Mouse (Mus musculus) limb, embryonic 11.5 days (tissue): ENCODE data around the gene Kcnj11. TPM values are rescaled to one million over a fixed set of nuclear protein-coding genes. Genes with fewer than 3 reads are reported as not detected.

Source experiments
- ATAC-seq: fragments of 200-750 bp; cut with Nextera tagmentation; 2 replicates; pipeline ENCODE4 v1.8.0; 2017; ENCODE audit warnings: low read depth; ENCODE audit not compliant: insufficient number of reproducible peaks, low FRiP score, low TSS enrichment
- DNase-seq: peaks from one replicate; pipeline ENCODE4 v3.0.0-alpha.2; 2015; ENCODE audit warnings: low spot score
- H3K27ac ChIP-seq: fragments of 300-500 bp; sonication (generic); replicated peaks from 2 replicates; pipeline ENCODE4 v1.5.1; 2014; ENCODE audit warnings: low read depth, mild to moderate bottlenecking, low read length
- H3K27me3 ChIP-seq: fragments of 300-500 bp; sonication (generic); 2 replicates; pipeline ENCODE4 v1.6.1; 2014; ENCODE audit warnings: mild to moderate bottlenecking, low read length, mixed read lengths; ENCODE audit not compliant: control insufficient read depth, insufficient read depth
- H3K36me3 ChIP-seq: fragments of 300-500 bp; sonication (generic); 2 replicates; pipeline ENCODE4 v1.6.1; 2014; ENCODE audit warnings: mild to moderate bottlenecking, low read length, moderate library complexity, mixed read lengths; ENCODE audit not compliant: control insufficient read depth, insufficient read depth
- H3K4me1 ChIP-seq: fragments of 300-500 bp; sonication (generic); 2 replicates; pipeline ENCODE4 v1.6.1; 2014; ENCODE audit warnings: low read length, mixed read lengths; ENCODE audit not compliant: control insufficient read depth, insufficient read depth
- H3K4me2 ChIP-seq: fragments of 300-500 bp; sonication (generic); 2 replicates; pipeline ENCODE4 v1.6.1; 2014; ENCODE audit warnings: low read depth, mild to moderate bottlenecking, moderate library complexity; ENCODE audit not compliant: severe bottlenecking
- H3K4me3 ChIP-seq: fragments of 300-500 bp; sonication (generic); 2 replicates; pipeline ENCODE4 v1.5.1; 2014; ENCODE audit warnings: low read depth, low read length
- H3K9ac ChIP-seq: fragments of 300-500 bp; sonication (generic); 2 replicates; pipeline ENCODE4 v1.6.1; 2014; ENCODE audit warnings: mild to moderate bottlenecking, low read length
- H3K9me3 ChIP-seq: fragments of 300-500 bp; sonication (generic); 2 replicates; pipeline ENCODE4 v1.6.1; 2016; ENCODE audit warnings: low read length; ENCODE audit not compliant: control insufficient read depth
- WGBS: fragments of 180-500 bp; shearing (Covaris S2); extraction: QIAGEN DNeasy Blood & Tissue Kit; methylation state at CpG from one replicate; pipeline ENCODE4 v1.1.7; 2014; 5-methylcytosine and 5-hydroxymethylcytosine counted together
- polyA plus RNA-seq: library from polyadenylated mRNA; unstranded; fragments of >200 nt; fragmentation: Nextera tagmentation; extraction: Ambion mirVana; gene quantifications from 2 replicates; pipeline ENCODE4 v1.2.1, GENCODE M21; 2014

Kcnj11 gene
- polyA plus RNA-seq, 1 experiment from 2014 or later, result not detected

DNA sequence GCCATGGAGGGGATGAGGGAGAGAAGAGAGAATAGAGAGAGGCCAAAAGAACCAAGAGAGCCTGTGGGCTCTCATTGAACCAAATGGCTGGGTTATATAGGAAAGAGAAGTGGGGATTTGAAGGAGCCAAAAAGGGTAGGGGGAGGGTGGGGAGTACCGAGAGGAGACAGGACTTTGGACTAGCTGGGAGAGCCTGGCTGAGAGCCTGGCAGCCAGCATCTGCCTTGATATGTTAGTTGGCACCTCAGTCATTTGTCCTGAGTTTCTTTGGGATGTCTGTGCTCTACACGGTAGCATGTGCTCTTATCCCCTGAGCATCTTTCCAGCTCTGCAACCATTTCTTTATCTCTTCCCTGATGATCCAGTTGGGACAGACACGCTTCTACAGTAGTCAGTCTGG is 47.0 kb downstream of the Kcnj11 start:
- no peaks in the 10 kb centered on the region for H3K4me1 ChIP-seq
- no peaks in the 10 kb centered on the region for H3K27me3 ChIP-seq
- H3K4me3 ChIP-seq, result no peak overlapping the region
- no peaks in the 10 kb centered on the region for H3K9me3 ChIP-seq
- no peak for ATAC-seq
- no peak overlapping the region for H3K27ac ChIP-seq
- H3K4me2 ChIP-seq, result no peak overlapping the region
- no peak for DNase-seq
- H3K36me3 ChIP-seq, result peaks cover 15% of the 10 kb centered on the region
- WGBS, result 94% methylated on average over 3 of the region's 3 CpGs
- H3K9ac ChIP-seq, result no peak overlapping the region

DNA sequence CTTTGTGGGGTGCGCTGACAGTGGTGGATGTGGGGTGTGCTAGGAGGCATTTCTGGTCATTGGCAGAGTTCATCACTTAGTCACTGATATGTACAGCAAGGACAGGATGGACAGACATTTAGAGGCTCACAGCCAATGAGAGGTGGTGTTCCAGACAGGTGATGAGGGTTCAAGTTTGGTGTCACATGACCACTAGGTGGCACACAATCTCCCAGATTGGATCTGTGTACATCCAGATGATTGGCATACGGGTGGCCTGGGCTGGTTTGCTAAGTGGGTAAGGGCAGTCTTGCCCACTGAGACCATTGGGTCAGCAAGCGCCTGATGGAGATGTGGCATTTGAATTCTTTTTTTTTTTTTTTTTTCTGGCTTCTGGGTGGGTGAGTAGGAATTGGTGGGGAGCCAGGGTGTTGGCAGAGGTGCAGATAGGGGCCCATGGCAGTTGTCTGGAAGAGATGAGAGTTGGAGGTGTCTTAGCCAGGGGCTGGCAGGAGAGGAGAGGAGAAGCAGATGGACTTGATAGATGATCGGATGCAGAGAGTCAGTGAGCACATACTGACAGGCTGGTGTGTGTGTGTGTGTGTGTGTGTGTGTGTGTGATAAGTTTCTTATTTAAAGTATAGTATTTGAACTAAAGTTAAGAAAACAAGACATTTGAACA is 48.3 kb downstream of the Kcnj11 start:
- no peaks in the 10 kb centered on the region for H3K27me3 ChIP-seq
- no peak overlapping the region for H3K4me3 ChIP-seq
- no peak overlapping the region for H3K27ac ChIP-seq
- no peak for DNase-seq
- H3K4me2 ChIP-seq, result no peak overlapping the region
- H3K9me3 ChIP-seq, result no peaks in the 10 kb centered on the region
- no peaks in the 10 kb centered on the region for H3K4me1 ChIP-seq
- 88% methylated on average over 4 of the region's 4 CpGs for WGBS
- no peak for ATAC-seq
- H3K36me3 ChIP-seq, result peaks cover 16% of the 10 kb centered on the region
- H3K9ac ChIP-seq, result no peak overlapping the region

DNA sequence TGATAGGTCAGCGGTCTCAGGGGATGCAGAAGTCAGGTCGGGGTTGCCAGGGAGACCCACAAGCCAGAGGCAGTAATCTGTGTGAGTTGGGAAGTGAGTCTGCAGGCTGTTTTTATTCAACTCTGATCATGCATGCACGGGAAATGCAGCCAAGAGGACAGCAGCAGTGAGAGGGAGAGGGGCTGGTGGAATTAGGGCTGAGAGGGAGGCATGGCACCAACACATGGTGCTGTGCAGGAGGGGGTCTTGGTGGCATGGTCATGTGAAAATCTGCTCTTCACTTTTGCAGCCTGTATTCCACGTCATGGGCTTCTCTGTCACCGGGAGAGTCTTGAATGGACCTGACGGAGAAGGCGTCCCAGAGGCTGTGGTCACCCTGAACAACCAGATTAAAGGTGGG is 50.6 kb downstream of the Kcnj11 start:
- H3K4me3 ChIP-seq, result no peak overlapping the region
- H3K9me3 ChIP-seq, result no peaks in the 10 kb centered on the region
- no peaks in the 10 kb centered on the region for H3K4me1 ChIP-seq
- H3K9ac ChIP-seq, result no peak overlapping the region
- no peaks in the 10 kb centered on the region for H3K27me3 ChIP-seq
- DNase-seq (no peak), ATAC-seq (no peak)
- H3K4me2 ChIP-seq, result no peak overlapping the region
- peaks cover 18% of the 10 kb centered on the region for H3K36me3 ChIP-seq
- H3K27ac ChIP-seq, result no peak overlapping the region
- WGBS, result 89% methylated on average over 7 of the region's 7 CpGs

DNA sequence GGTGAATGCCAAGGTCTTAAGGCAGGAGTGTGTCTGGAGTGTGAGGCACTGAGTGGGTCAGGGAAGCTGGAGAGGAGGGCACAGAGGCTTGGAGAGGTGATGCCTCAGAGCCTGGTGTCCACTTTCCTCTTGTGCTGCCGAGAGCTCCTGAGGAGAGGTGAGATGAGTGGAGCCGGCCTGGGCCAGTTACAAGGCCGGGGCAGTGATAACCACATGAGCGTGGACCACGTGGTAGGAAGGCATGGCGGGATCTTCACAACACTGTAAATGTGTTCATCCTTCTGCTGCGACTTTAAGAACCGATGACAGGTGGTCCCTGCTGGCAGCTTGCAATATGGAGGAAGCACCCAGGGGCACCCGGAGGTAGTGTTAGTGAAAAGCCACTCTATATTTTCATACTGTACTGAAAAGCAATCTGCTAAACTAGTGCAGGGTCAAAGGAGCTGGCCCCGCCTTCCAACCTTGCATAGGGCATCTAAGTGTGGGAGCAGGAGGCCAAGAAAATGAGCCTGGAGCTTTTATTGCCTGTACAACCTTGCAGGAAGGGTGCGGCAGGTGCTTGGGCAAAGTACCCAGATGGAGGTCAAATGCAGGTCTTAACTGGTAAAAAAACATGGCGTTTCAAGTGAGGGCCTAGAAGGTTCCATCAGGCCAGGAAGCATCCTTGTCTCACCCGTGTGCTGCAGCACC is 52.5 kb downstream of the Kcnj11 start:
- no peak overlapping the region for H3K4me2 ChIP-seq
- no peak overlapping the region for H3K9ac ChIP-seq
- H3K27me3 ChIP-seq, result no peaks in the 10 kb centered on the region
- H3K9me3 ChIP-seq, result no peaks in the 10 kb centered on the region
- 94% methylated on average over 13 of the region's 13 CpGs for WGBS
- H3K4me3 ChIP-seq, result no peak overlapping the region
- ATAC-seq, result no peak
- no peak for DNase-seq
- H3K27ac ChIP-seq, result no peak overlapping the region
- H3K4me1 ChIP-seq, result no peaks in the 10 kb centered on the region
- peaks cover 23% of the 10 kb centered on the region for H3K36me3 ChIP-seq

DNA sequence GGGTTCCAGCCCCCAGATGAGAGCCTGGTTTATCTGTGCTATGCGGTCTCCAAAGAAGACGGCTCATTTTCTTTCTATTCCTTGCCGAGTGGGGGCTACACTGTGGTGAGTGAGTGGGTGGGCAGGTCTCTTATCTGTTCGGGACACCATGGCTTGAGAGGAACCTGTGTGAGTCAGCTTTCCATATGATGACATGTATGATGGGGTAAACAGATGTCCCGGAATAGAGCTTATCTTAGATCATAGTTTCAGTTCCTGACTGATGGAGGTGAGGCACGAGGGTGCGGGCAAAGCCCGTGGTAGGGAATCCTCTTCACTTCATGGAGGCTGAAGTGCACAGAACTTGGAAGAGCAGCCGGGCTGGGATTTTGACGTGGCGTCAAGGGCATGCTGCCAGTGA is 54.7 kb downstream of the Kcnj11 start:
- no peaks in the 10 kb centered on the region for H3K9me3 ChIP-seq
- DNase-seq, result no peak
- H3K4me1 ChIP-seq, result no peaks in the 10 kb centered on the region
- no peak overlapping the region for H3K27ac ChIP-seq
- no peak overlapping the region for H3K4me3 ChIP-seq
- no peak overlapping the region for H3K9ac ChIP-seq
- H3K36me3 ChIP-seq, result peaks cover 27% of the 10 kb centered on the region
- no peaks in the 10 kb centered on the region for H3K27me3 ChIP-seq
- no peak for ATAC-seq
- WGBS, result 95% methylated on average over 11 of the region's 11 CpGs
- no peak overlapping the region for H3K4me2 ChIP-seq

DNA sequence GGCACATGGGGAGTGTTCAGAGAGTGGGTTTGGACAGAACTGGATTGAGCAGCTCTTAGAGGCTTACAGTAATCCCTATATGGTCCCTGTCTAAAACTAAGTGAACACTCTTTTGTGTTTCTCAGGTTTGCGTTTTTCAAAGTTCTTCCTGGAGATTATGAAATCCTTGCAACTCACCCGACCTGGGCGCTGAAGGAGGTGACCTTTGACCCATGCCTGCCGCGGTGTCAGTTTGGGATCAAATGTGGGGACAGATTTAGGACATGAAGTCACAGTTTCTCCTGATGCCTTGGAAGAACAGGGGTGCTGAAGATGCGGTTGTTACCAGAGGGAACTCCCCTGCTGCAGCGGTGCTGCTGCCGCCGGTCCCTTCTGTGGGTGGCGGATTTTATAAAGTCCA is 56.5 kb downstream of the Kcnj11 start:
- no peaks in the 10 kb centered on the region for H3K9me3 ChIP-seq
- H3K27me3 ChIP-seq, result no peaks in the 10 kb centered on the region
- no peaks in the 10 kb centered on the region for H3K4me1 ChIP-seq
- H3K9ac ChIP-seq, result no peak overlapping the region
- no peak overlapping the region for H3K27ac ChIP-seq
- peaks cover 25% of the 10 kb centered on the region for H3K36me3 ChIP-seq
- WGBS, result 92% methylated on average over 10 of the region's 10 CpGs
- H3K4me3 ChIP-seq, result no peak overlapping the region
- H3K4me2 ChIP-seq, result no peak overlapping the region
- no peak for DNase-seq
- no peak for ATAC-seq

Other genes with a start within 250 kb of the Kcnj11 start
- 72.7 and 97.1 TPM in 2 replicates for gene Kdelr1, start 228.0 kb downstream of the Kcnj11 start, polyA plus RNA-seq
- gene Grin2d, start 222.4 kb downstream of the Kcnj11 start, polyA plus RNA-seq, result 0.07 TPM in 1 of 2 replicates, not detected in the other
- gene Syngr4, start 204.1 kb downstream of the Kcnj11 start, polyA plus RNA-seq, result 1.0 and 1.8 TPM in 2 replicates
- 3.6 and 4.3 TPM in 2 replicates for gene Tmem143, start 203.8 kb downstream of the Kcnj11 start, polyA plus RNA-seq
- gene Emp3, start 179.4 kb downstream of the Kcnj11 start, polyA plus RNA-seq, result 30.3 and 35.9 TPM in 2 replicates
- 3.8 and 4.7 TPM in 2 replicates for gene Ccdc114, start 176.7 kb downstream of the Kcnj11 start, polyA plus RNA-seq
- gene Abcc6, start 70.5 kb downstream of the Kcnj11 start, polyA plus RNA-seq, result 0.15 and 0.21 TPM in 2 replicates
- 11.9 and 13.2 TPM in 2 replicates for gene Nomo1, start 67.1 kb downstream of the Kcnj11 start, polyA plus RNA-seq
- gene Abcc8, start 79.3 kb upstream of the Kcnj11 start, polyA plus RNA-seq, result 0.77 and 0.82 TPM in 2 replicates
- 3.4 and 3.6 TPM in 2 replicates for gene Ush1c, start 137.7 kb upstream of the Kcnj11 start, polyA plus RNA-seq
- 0.09 TPM in 1 of 2 replicates, not detected in the other for gene Otog, start 140.2 kb upstream of the Kcnj11 start, polyA plus RNA-seq